ENCODE assay signal across 7 mouse cellular contexts in the genomic region with DNA sequence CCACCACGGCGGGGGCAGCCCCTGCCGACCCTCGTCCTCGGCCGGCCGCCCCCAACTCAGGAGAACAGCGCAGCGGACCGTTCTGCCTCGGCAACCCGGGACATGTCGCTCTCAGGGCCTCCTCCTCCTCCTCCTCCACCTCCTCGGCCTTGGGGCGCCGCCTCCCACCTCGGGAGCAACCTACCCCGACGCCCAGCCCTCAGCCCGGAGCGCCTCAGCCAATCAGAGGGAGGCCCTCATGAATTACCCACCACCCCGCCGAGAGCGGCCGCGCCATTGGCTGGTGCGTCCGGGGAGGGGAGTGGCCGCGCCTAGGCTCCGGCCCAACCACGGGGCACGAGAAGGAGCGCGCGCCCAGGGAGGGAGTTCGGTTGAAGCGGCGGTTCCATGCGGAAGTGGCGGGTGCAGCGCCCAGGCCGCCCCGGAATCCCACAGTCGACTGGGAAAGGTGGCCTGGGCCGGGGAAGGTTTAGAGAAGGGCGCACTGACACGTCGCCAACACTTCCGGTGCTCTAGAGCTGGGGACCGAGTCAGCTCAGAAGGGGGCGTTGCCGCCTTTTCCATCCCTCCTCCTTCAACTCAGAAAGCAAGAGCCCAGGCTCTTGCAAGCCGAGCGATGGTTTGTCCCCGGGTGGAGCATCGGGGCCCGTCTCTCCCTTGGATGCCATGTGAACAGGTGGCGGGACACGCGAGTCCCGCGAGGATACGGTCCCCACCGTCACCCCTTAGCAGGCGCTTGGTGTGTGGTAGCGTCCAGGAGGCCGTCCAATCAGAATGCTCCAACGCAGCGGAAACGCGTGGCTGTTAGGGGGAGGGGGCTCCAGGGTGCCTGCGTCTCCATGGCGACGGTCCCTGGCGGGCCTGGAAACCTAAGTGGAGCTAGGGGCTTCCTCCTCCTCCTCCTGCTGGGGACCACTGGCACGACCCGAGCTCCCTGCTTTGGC. TPM values are rescaled to one million over a fixed set of nuclear protein-coding genes. Genes with fewer than 3 reads are reported as not detected.
A peak's percentile ranks its signal among the peaks of the same experiment; 100 is the strongest.
DNase-seq lines count a peak whose midpoint lies in the region; ATAC-seq and TF ChIP-seq lines count a peak whose summit lies in the region.

Gene Mlec (minus strand): TSS at position 140 of the 944 bp plus-strand sequence.

- no peaks in the 10 kb centered on the region for H3K36me3 ChIP-seq in intestine, postnatal 0 days (ENCODE audit: control insufficient read depth, insufficient read depth)
- 0 out of 2 replicates have a peak, but pooled peaks cover 3% of the 10 kb centered on the region for H3K36me3 ChIP-seq in midbrain, embryonic 12.5 days
- no peaks in the 10 kb centered on the region for H3K36me3 ChIP-seq in small intestine, adult 2 months (ENCODE audit: control insufficient read depth, insufficient read depth, low read length)

- ATAC-seq in intestine, postnatal 0 days: peak; percentile 94
- peak; percentile 96 for ATAC-seq in midbrain, embryonic 12.5 days (ENCODE audit: low FRiP score, low read depth)

- H3K4me3 ChIP-seq in intestine, postnatal 0 days (ENCODE audit: low read depth, low read length): peak within 1 kb of the TSS; percentile 99
- peak within 1 kb of the TSS; percentile 96 for H3K4me3 ChIP-seq in midbrain, embryonic 12.5 days
- H3K4me3 ChIP-seq in small intestine, adult 2 months (ENCODE audit: low read depth, low read length): peak within 1 kb of the TSS; percentile 92

- TF ChIP-seq POLR2A in small intestine, adult 2 months (IDR thresholded peaks at IDR 0.05; ENCODE audit: low read depth, low read length): peak; percentile 95

- TF ChIP-seq CTCF in intestine, postnatal 0 days (IDR thresholded peaks at IDR 0.05; ENCODE audit: low read depth): peak; percentile 25; the same call in 1 of the 2 replicates
- TF ChIP-seq CTCF in small intestine, adult 2 months (IDR thresholded peaks at IDR 0.05; ENCODE audit: extremely low read depth, insufficient read length, insufficient replicate concordance, low read depth, low read length): no peak

- H3K9me3 ChIP-seq in intestine, postnatal 0 days (ENCODE audit: control insufficient read depth): no peaks in the 10 kb centered on the region
- no peaks in the 10 kb centered on the region for H3K9me3 ChIP-seq in midbrain, embryonic 12.5 days

- H3K9ac ChIP-seq in intestine, postnatal 0 days (ENCODE audit: low read depth, low read length): peak within 1 kb of the TSS; percentile 99
- H3K9ac ChIP-seq in midbrain, embryonic 12.5 days (replicated peaks): peak within 1 kb of the TSS; percentile 98

- intact Hi-C loops in left cerebral cortex, postnatal 4 days (cut with DNase I): no loop called here

- H3K4me2 ChIP-seq in intestine, postnatal 0 days (replicated peaks; ENCODE audit: low read depth): peak within 1 kb of the TSS; percentile 90
- H3K4me2 ChIP-seq in midbrain, embryonic 12.5 days (replicated peaks): peak within 1 kb of the TSS; percentile 92

- peak within 1 kb of the TSS; percentile 95 for H3K27ac ChIP-seq in intestine, postnatal 0 days (ENCODE audit: low read depth, low read length)
- H3K27ac ChIP-seq in midbrain, embryonic 12.5 days (replicated peaks): peak within 1 kb of the TSS; percentile 93
- H3K27ac ChIP-seq in small intestine, adult 2 months (ENCODE audit: insufficient read depth, low read depth, low read length): peak within 1 kb of the TSS; percentile 98

- peak; percentile 99 for DNase-seq in adrenal gland, adult 8-10 months
- peak; percentile 99 for DNase-seq in embryo, embryonic 9.5 days (ENCODE audit: extremely low spot score)
- peak; percentile 65 for DNase-seq in gonadal fat pad, adult 2 months (ENCODE audit: low read depth)
- DNase-seq in left cerebral cortex, postnatal 4 days: peak; percentile 99

- no peaks in the 10 kb centered on the region for H3K27me3 ChIP-seq in intestine, postnatal 0 days (replicated peaks; ENCODE audit: control insufficient read depth, insufficient read depth, low read length)
- H3K27me3 ChIP-seq in midbrain, embryonic 12.5 days: no peaks in the 10 kb centered on the region
- H3K27me3 ChIP-seq in small intestine, adult 2 months (ENCODE audit: control insufficient read depth, insufficient read depth, low read length): no peaks in the 10 kb centered on the region

- peaks cover 3% of the 10 kb centered on the region for H3K4me1 ChIP-seq in intestine, postnatal 0 days (replicated peaks; ENCODE audit: control insufficient read depth, insufficient read depth, low read length)
- H3K4me1 ChIP-seq in midbrain, embryonic 12.5 days: peaks cover 36% of the 10 kb centered on the region
- H3K4me1 ChIP-seq in small intestine, adult 2 months (ENCODE audit: control insufficient read depth, insufficient read depth, insufficient read length, low read length): peaks cover 26% of the 10 kb centered on the region

- under 1% methylated on average over 72 of the region's 78 CpGs for WGBS in intestine, postnatal 0 days
- WGBS in midbrain, embryonic 12.5 days: under 1% methylated on average over 75 of the region's 78 CpGs
- under 1% methylated on average over 77 of the region's 78 CpGs for WGBS in small intestine, adult 2 months

RNA-seq across cellular contexts. Expression of gene Mlec, which starts in this region (rescaled TPM):
- 100 to 1,000 TPM; 207 to 274 (median 239) TPM for total RNA-seq in adrenal gland, adult 8-10 months (2022)
- 138 and 166 TPM in 2 replicates for polyA plus RNA-seq in gonadal fat pad, adult 2 months (2012; rRNA removed)
- polyA plus RNA-seq in intestine, postnatal 0 days (2015; fragmentation: Nextera tagmentation; extraction: Ambion mirVana): 56.7 and 59.7 TPM in 2 replicates
- 10 to 100 TPM; 59.5 to 79.4 TPM for total RNA-seq in left cerebral cortex, postnatal 4 days (2021)
- polyA plus RNA-seq in midbrain, embryonic 12.5 days (2016; fragmentation: Nextera tagmentation; extraction: Ambion mirVana): 50.0 and 57.1 TPM in 2 replicates
- polyA plus RNA-seq in small intestine, adult 2 months (2012; rRNA removed): 56.0 and 78.3 TPM in 2 replicates

Comparison
In these comparisons a context has a peak if more than half of its experiments do, and no peak if none do; other contexts are left out.
1. Peak in every context shown above with its lines: DNase-seq, ATAC-seq, H3K4me3 ChIP-seq and H3K27ac ChIP-seq.